Mouse (Mus musculus) liver, postnatal 0 days (tissue): Measurements from ENCODE around the gene Mgmt. TPM values are rescaled to one million over a fixed set of nuclear protein-coding genes. Genes with fewer than 3 reads are reported as not detected.

Experiments used
- ATAC-seq: fragments of 200-750 bp; cut with Nextera tagmentation; 2 replicates; pipeline ENCODE4 v1.8.0; 2017; ENCODE audit warnings: mild to moderate bottlenecking, moderate library complexity
- DNase-seq: peaks from one replicate; pipeline ENCODE4 v3.0.0-alpha.2; 2016
- H3K27ac ChIP-seq: fragments of 300-500 bp; sonication (generic); 2 replicates; pipeline ENCODE4 v1.5.1; 2014; ENCODE audit warnings: antibody characterized with exemption, moderate library complexity, mild to moderate bottlenecking, low read depth
- H3K27me3 ChIP-seq: fragments of 300-500 bp; sonication (generic); 2 replicates; pipeline ENCODE4 v1.6.1; 2014; ENCODE audit warnings: low read length, control low read depth, mixed read lengths; ENCODE audit not compliant: insufficient read depth
- H3K36me3 ChIP-seq: fragments of 300-500 bp; sonication (generic); replicated peaks from 2 replicates; pipeline ENCODE4 v1.6.1; 2014; ENCODE audit warnings: mild to moderate bottlenecking, control low read depth, low read length, moderate library complexity, mixed read lengths; ENCODE audit not compliant: insufficient read depth
- H3K4me1 ChIP-seq: fragments of 300-500 bp; sonication (generic); 2 replicates; pipeline ENCODE4 v1.6.1; 2014; ENCODE audit warnings: antibody characterized with exemption, mild to moderate bottlenecking, control low read depth; ENCODE audit not compliant: insufficient read depth
- H3K4me2 ChIP-seq: fragments of 300-500 bp; sonication (generic); 2 replicates; pipeline ENCODE4 v1.6.1; 2014; ENCODE audit warnings: low read depth, mild to moderate bottlenecking, low read length, moderate library complexity, mixed read lengths
- H3K4me3 ChIP-seq: fragments of 300-500 bp; sonication (generic); 2 replicates; pipeline ENCODE4 v1.5.1; 2014; ENCODE audit warnings: low read depth, low read length
- H3K9ac ChIP-seq: fragments of 300-500 bp; sonication (generic); replicated peaks from 2 replicates; pipeline ENCODE4 v1.6.1; 2014; ENCODE audit warnings: mild to moderate bottlenecking, moderate library complexity
- H3K9me3 ChIP-seq: fragments of 300-500 bp; sonication (generic); 2 replicates; pipeline ENCODE4 v1.6.1; 2016; ENCODE audit warnings: mild to moderate bottlenecking, control low read depth, low read length, mixed read lengths
- CTCF ChIP-seq: sonication (generic); IDR thresholded peaks from 2 replicates; pipeline ENCODE4 v1.5.1; 2016; ENCODE audit warnings: antibody characterized with exemption, low read depth
- EP300 ChIP-seq: IDR thresholded peaks from 2 replicates; pipeline ENCODE4 v1.6.1; 2016; ENCODE audit warnings: antibody characterized with exemption, low read depth, mild to moderate bottlenecking
- WGBS: fragments of 180-500 bp; shearing (Covaris S2); extraction: QIAGEN DNeasy Blood & Tissue Kit; methylation state at CpG from one replicate; pipeline ENCODE4 v1.1.7; 2014; ENCODE audit not compliant: insufficient replicate concordance; 5-methylcytosine and 5-hydroxymethylcytosine counted together
- polyA plus RNA-seq: library from polyadenylated mRNA; unstranded; fragments of >200 nt; fragmentation: Nextera tagmentation; extraction: Ambion mirVana; gene quantifications from 2 replicates; pipeline ENCODE4 v1.2.1, GENCODE M21; 2015

The Mgmt gene
- polyA plus RNA-seq, 1 experiment from 2014 or later: 3.0 TPM

DNA sequence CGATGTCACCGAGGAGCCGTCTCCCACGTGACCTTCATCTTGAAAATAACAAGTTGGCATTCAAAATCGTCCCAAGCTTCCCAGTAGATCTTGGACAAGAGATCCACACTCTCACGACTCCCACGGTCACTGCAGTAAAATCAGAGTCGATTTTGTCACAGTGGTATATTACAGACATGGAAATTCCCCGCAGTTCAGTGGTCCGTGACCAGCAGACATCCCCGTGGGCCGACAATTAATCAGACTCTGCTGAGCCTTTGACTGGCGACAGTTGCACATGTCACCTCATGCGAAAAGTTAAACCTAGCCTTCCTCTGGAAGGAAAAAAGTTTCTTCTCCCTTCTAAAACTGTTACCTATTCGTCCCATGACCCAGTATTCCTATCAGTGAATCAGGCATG lies 106.8 kb downstream of the Mgmt start:
- H3K27ac ChIP-seq: no peak overlapping the region
- H3K36me3 ChIP-seq: no peaks in the 10 kb centered on the region
- 82% methylated on average over 15 of the region's 15 CpGs for WGBS
- H3K4me2 ChIP-seq: no peak overlapping the region
- no peak for DNase-seq
- H3K27me3 ChIP-seq: no peaks in the 10 kb centered on the region
- H3K4me1 ChIP-seq: no peaks in the 10 kb centered on the region
- H3K9me3 ChIP-seq: no peaks in the 10 kb centered on the region
- ATAC-seq: no peak
- TF ChIP-seq CTCF: no peak
- no peak for TF ChIP-seq EP300
- no peak overlapping the region for H3K9ac ChIP-seq
- H3K4me3 ChIP-seq: no peak overlapping the region

- WGBS: 38% methylated on average over 5 of the region's 5 CpGs
- no peak for TF ChIP-seq CTCF
- no peak for TF ChIP-seq EP300
- H3K36me3 ChIP-seq: no peaks in the 10 kb centered on the region
- no peak overlapping the region for H3K4me3 ChIP-seq
- H3K4me1 ChIP-seq: no peaks in the 10 kb centered on the region
- no peak overlapping the region for H3K4me2 ChIP-seq
- no peak overlapping the region for H3K27ac ChIP-seq
- DNase-seq (no peak), ATAC-seq (no peak)
- no peaks in the 10 kb centered on the region for H3K27me3 ChIP-seq
- no peaks in the 10 kb centered on the region for H3K9me3 ChIP-seq
- no peak overlapping the region for H3K9ac ChIP-seq
Observed at GRCm38 (mm10) chr7:137001783-137002182, 107.4 kb downstream of the Mgmt start.

- H3K27ac ChIP-seq: no peak overlapping the region
- H3K27me3 ChIP-seq: no peaks in the 10 kb centered on the region
- H3K4me2 ChIP-seq: no peak overlapping the region
- WGBS: 79% methylated on average over 3 of the region's 3 CpGs
- no peaks in the 10 kb centered on the region for H3K4me1 ChIP-seq
- no peak for ATAC-seq
- H3K9ac ChIP-seq: no peak overlapping the region
- H3K9me3 ChIP-seq: no peaks in the 10 kb centered on the region
- no peaks in the 10 kb centered on the region for H3K36me3 ChIP-seq
- TF ChIP-seq CTCF (no peak), EP300 (no peak)
- H3K4me3 ChIP-seq: no peak overlapping the region
- DNase-seq: no peak
Observed at GRCm38 (mm10) chr7:137002431-137002830, 108.0 kb downstream of the Mgmt start.

GRCm38 (mm10) chr7:137005293-137005692 lies 110.9 kb downstream of the Mgmt start:
- TF ChIP-seq CTCF (no peak), EP300 (no peak)
- H3K27me3 ChIP-seq: no peaks in the 10 kb centered on the region
- no peaks in the 10 kb centered on the region for H3K36me3 ChIP-seq
- no peak overlapping the region for H3K27ac ChIP-seq
- H3K9ac ChIP-seq: no peak overlapping the region
- WGBS: 60% methylated on average over 11 of the region's 11 CpGs
- H3K4me3 ChIP-seq: no peak overlapping the region
- H3K9me3 ChIP-seq: no peaks in the 10 kb centered on the region
- no peaks in the 10 kb centered on the region for H3K4me1 ChIP-seq
- H3K4me2 ChIP-seq: no peak overlapping the region
- DNase-seq: no peak
- no peak for ATAC-seq

- H3K27ac ChIP-seq: no peak overlapping the region
- H3K4me2 ChIP-seq: no peak overlapping the region
- 71% methylated on average over 6 of the region's 6 CpGs for WGBS
- TF ChIP-seq EP300: no peak
- TF ChIP-seq CTCF: no peak
- DNase-seq (no peak), ATAC-seq (no peak)
- H3K4me3 ChIP-seq: no peak overlapping the region
- H3K36me3 ChIP-seq: no peaks in the 10 kb centered on the region
- H3K4me1 ChIP-seq: no peaks in the 10 kb centered on the region
- H3K27me3 ChIP-seq: no peaks in the 10 kb centered on the region
- H3K9me3 ChIP-seq: no peaks in the 10 kb centered on the region
- no peak overlapping the region for H3K9ac ChIP-seq
Observed at GRCm38 (mm10) chr7:137008321-137008720, 113.9 kb downstream of the Mgmt start.

GRCm38 (mm10) chr7:137009732-137010275 lies 115.4 kb downstream of the Mgmt start:
- no peak for ATAC-seq
- TF ChIP-seq CTCF: no peak
- no peak for TF ChIP-seq EP300
- no peak overlapping the region for H3K27ac ChIP-seq
- H3K27me3 ChIP-seq: no peaks in the 10 kb centered on the region
- no peaks in the 10 kb centered on the region for H3K9me3 ChIP-seq
- DNase-seq: no peak
- no peak overlapping the region for H3K9ac ChIP-seq
- WGBS: 84% methylated on average over 19 of the region's 19 CpGs
- H3K36me3 ChIP-seq: no peaks in the 10 kb centered on the region
- H3K4me1 ChIP-seq: no peaks in the 10 kb centered on the region
- no peak overlapping the region for H3K4me3 ChIP-seq
- H3K4me2 ChIP-seq: no peak overlapping the region

- Histone ChIP-seq H3K4me3 (no peak overlapping the region), H3K36me3 (no peaks in the 10 kb centered on the region), H3K9ac (no peak overlapping the region), H3K4me2 (no peak overlapping the region), H3K9me3 (no peaks in the 10 kb centered on the region), H3K27ac (no peak overlapping the region), H3K27me3 (no peaks in the 10 kb centered on the region), H3K4me1 (no peaks in the 10 kb centered on the region)
- no peak for DNase-seq
- 89% methylated on average over 2 of the region's 2 CpGs for WGBS
- TF ChIP-seq EP300 (no peak), CTCF (no peak)
- ATAC-seq: no peak
Observed at GRCm38 (mm10) chr7:137010451-137010850, 116.0 kb downstream of the Mgmt start.
